Mouse (Mus musculus) heart, postnatal 0 days (tissue): ENCODE results near the gene Mettl3.

Experiments
- CTCF ChIP-seq: IDR thresholded peaks from 2 replicates; pipeline ENCODE4 v1.5.1; 2016; ENCODE audit warnings: antibody characterized with exemption, control low read depth, low read depth
- EP300 ChIP-seq: IDR thresholded peaks from 2 replicates; pipeline ENCODE4 v1.6.1; 2016; ENCODE audit warnings: antibody characterized with exemption, low read depth

GRCm38 (mm10) chr14:52256311-52257175 is 48.4 kb downstream of the Mettl3 start:
- no peak for TF ChIP-seq EP300
- TF ChIP-seq CTCF: no peak
